28 mouse cellular contexts compared by ENCODE assay signal in the genomic region with DNA sequence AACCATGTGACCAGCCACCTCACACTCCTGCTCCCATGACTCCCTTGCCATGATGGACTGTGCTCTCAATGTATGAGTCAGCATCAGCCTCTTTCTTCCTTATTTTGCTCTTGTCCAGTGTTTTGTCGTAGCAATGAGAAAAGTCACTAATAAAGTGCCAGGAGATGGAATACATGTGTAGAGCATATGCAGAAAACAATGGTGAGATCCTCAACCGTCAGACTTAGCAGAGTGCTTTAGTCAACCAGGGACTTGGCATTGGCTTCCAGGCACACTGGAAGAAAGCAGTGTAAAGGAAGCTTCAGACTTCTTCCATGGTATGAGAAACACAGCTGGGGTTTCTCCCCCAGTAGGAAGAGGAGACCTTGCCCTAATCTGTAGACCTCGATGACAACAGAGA.
DNase-seq lines count a peak whose midpoint lies in the region; ATAC-seq and TF ChIP-seq lines count a peak whose summit lies in the region.
"Had no signal": no experiment of that assay in that cellular context is flagged by ENCODE, and none has a peak within 500 bp of the region (broad histone marks: within the 10 kb centered on the region; RNA-seq: fewer than 3 reads in every experiment).

No protein-coding gene starts in this region.

- H3K27me3 ChIP-seq in lung, embryonic 14.5 days (ENCODE audit: insufficient read depth, low read length), result no peaks in the 10 kb centered on the region
- no peaks in the 10 kb centered on the region for H3K27me3 ChIP-seq in lung, postnatal 0 days (replicated peaks; ENCODE audit: insufficient read depth, low read length)
- no peaks in the 10 kb centered on the region for H3K27me3 ChIP-seq in forebrain, embryonic 11.5 days (ENCODE audit: control insufficient read depth, insufficient read depth, low read length)
- H3K27me3 ChIP-seq: CH12.LX; embryonic facial prominence, embryonic 13.5 days; embryonic facial prominence, embryonic 15.5 days; forebrain, embryonic 13.5 days; forebrain, embryonic 15.5 days had no signal

- no peak overlapping the region for H3K4me3 ChIP-seq in lung, embryonic 14.5 days (ENCODE audit: low read depth, low read length)
- no peak overlapping the region for H3K4me3 ChIP-seq in lung, postnatal 0 days (ENCODE audit: low read depth, low read length)
- H3K4me3 ChIP-seq in lung, adult 2 months (replicated peaks; ENCODE audit: extremely low read depth, low read depth, low read length), result no peak overlapping the region
- no peak overlapping the region for H3K4me3 ChIP-seq in forebrain, embryonic 11.5 days (ENCODE audit: low read depth, low read length)
- H3K4me3 ChIP-seq: embryonic facial prominence, embryonic 13.5 days; embryonic facial prominence, embryonic 15.5 days; erythroblast, embryonic 14.5 days; forebrain, embryonic 10.5 days; forebrain, embryonic 13.5 days; forebrain, embryonic 15.5 days had no signal

- no peak for ATAC-seq in lung, embryonic 14.5 days (ENCODE audit: insufficient read depth)
- ATAC-seq in lung, postnatal 0 days, result peak; percentile 38; the same call in 1 of the 2 replicates
- ATAC-seq in forebrain, embryonic 11.5 days (replicated peaks; ENCODE audit: low FRiP score), result no peak
- ATAC-seq: CD4-positive, CD25-positive, alpha-beta regulatory T cell, adult 4 months; forebrain, embryonic 13.5 days; forebrain, embryonic 15.5 days; forebrain, postnatal 0 days had no signal

- TF ChIP-seq POLR2A in lung, adult 2 months (IDR thresholded peaks at IDR 0.05; ENCODE audit: borderline replicate concordance, extremely low read depth, low read depth, low read length), result no peak

- no peak overlapping the region for H3K27ac ChIP-seq in lung, embryonic 14.5 days (ENCODE audit: low read depth)
- no peak overlapping the region for H3K27ac ChIP-seq in lung, postnatal 0 days (ENCODE audit: low read length)
- H3K27ac ChIP-seq in forebrain, embryonic 11.5 days (ENCODE audit: low read depth, low read length), result no peak overlapping the region
- H3K27ac ChIP-seq: embryonic facial prominence, embryonic 13.5 days; embryonic facial prominence, embryonic 15.5 days; forebrain, embryonic 10.5 days; forebrain, embryonic 13.5 days; forebrain, embryonic 15.5 days had no signal

- DNase-seq in lung, embryonic 14.5 days, result peak; percentile 55
- no peak for DNase-seq in lung, adult 18-20 months
- peak; percentile 37 for DNase-seq in lung, postnatal 0 days (ENCODE audit: low spot score)
- DNase-seq in lung, adult 2 months, result no peak
- DNase-seq in NIH3T3 (ENCODE audit: low read depth), result peak; percentile 49
- no peak for DNase-seq in forebrain, embryonic 11.5 days (ENCODE audit: low spot score)
- no peak for DNase-seq in thymus, postnatal 4 days
- DNase-seq: adrenal gland, adult 2 months; adrenal gland, postnatal 10 days; adrenal gland, postnatal 25 days; B cell, adult 2 months; cerebellum, adult 11 months; cerebellum, adult 18-20 months; cerebellum, adult 8-10 months; cerebellum, adult 9-11 months; cerebellum, postnatal 14 days; cerebellum, postnatal 36 days; embryo, embryonic 11 days; forebrain, postnatal 0 days had no signal

- H3K4me2 ChIP-seq in lung, embryonic 14.5 days, result no peak overlapping the region
- no peak overlapping the region for H3K4me2 ChIP-seq in lung, postnatal 0 days (replicated peaks; ENCODE audit: low read depth, low read length)
- no peak overlapping the region for H3K4me2 ChIP-seq in forebrain, embryonic 11.5 days (ENCODE audit: low read depth, low read length, severe bottlenecking)
- H3K4me2 ChIP-seq: embryonic facial prominence, embryonic 13.5 days; embryonic facial prominence, embryonic 15.5 days; forebrain, embryonic 13.5 days; forebrain, embryonic 15.5 days had no signal

- no peak overlapping the region for H3K9ac ChIP-seq in lung, embryonic 14.5 days
- no peak overlapping the region for H3K9ac ChIP-seq in lung, postnatal 0 days (replicated peaks; ENCODE audit: low read depth)
- H3K9ac ChIP-seq in forebrain, embryonic 11.5 days (ENCODE audit: low read length), result no peak overlapping the region
- H3K9ac ChIP-seq: embryonic facial prominence, embryonic 13.5 days; embryonic facial prominence, embryonic 15.5 days; forebrain, embryonic 13.5 days; forebrain, embryonic 15.5 days; forebrain, postnatal 0 days had no signal

- TF ChIP-seq CTCF in lung, embryonic 14.5 days (IDR thresholded peaks at IDR 0.05; ENCODE audit: low read depth), result no peak
- no peak for TF ChIP-seq CTCF in lung, postnatal 0 days (IDR thresholded peaks at IDR 0.05)
- TF ChIP-seq CTCF in lung, adult 2 months (IDR thresholded peaks at IDR 0.05; ENCODE audit: insufficient read depth, low read length), result no peak

- no peaks in the 10 kb centered on the region for H3K4me1 ChIP-seq in lung, embryonic 14.5 days (ENCODE audit: insufficient read depth)
- peaks cover 2% of the 10 kb centered on the region; the same call in 1 of the 2 replicates for H3K4me1 ChIP-seq in lung, postnatal 0 days (ENCODE audit: insufficient read depth, low read depth, low read length)
- H3K4me1 ChIP-seq in lung, adult 2 months (ENCODE audit: control insufficient read depth, insufficient read depth, low read length), result no peaks in the 10 kb centered on the region
- no peaks in the 10 kb centered on the region for H3K4me1 ChIP-seq in forebrain, embryonic 11.5 days (replicated peaks; ENCODE audit: control insufficient read depth, insufficient read depth, low read length)
- H3K4me1 ChIP-seq: forebrain, embryonic 10.5 days; forebrain, embryonic 15.5 days had no signal

- no peaks in the 10 kb centered on the region for H3K36me3 ChIP-seq in lung, embryonic 14.5 days (ENCODE audit: insufficient read depth)
- H3K36me3 ChIP-seq in lung, postnatal 0 days (ENCODE audit: insufficient read depth, low read length), result no peaks in the 10 kb centered on the region
- H3K36me3 ChIP-seq in forebrain, embryonic 11.5 days (ENCODE audit: control insufficient read depth, insufficient read depth, low read length), result no peaks in the 10 kb centered on the region
- H3K36me3 ChIP-seq: embryonic facial prominence, embryonic 13.5 days; embryonic facial prominence, embryonic 15.5 days; forebrain, embryonic 10.5 days; forebrain, embryonic 15.5 days; G1E had no signal

- 48% methylated on average over 3 of the region's 3 CpGs for WGBS in lung, embryonic 14.5 days
- WGBS in lung, postnatal 0 days, result 59% methylated on average over 3 of the region's 3 CpGs
- WGBS in lung, adult 2 months, result 65% methylated on average over 3 of the region's 3 CpGs
- WGBS in forebrain, embryonic 11.5 days, result 78% methylated on average over 3 of the region's 3 CpGs

- H3K9me3 ChIP-seq in lung, embryonic 14.5 days (ENCODE audit: low read depth, low read length), result no peaks in the 10 kb centered on the region
- no peaks in the 10 kb centered on the region for H3K9me3 ChIP-seq in lung, postnatal 0 days (ENCODE audit: low read length)
- no peaks in the 10 kb centered on the region for H3K9me3 ChIP-seq in forebrain, embryonic 11.5 days (ENCODE audit: control insufficient read depth, low read length)
- H3K9me3 ChIP-seq: embryonic facial prominence, embryonic 13.5 days; embryonic facial prominence, embryonic 15.5 days; forebrain, embryonic 10.5 days; forebrain, embryonic 13.5 days; forebrain, embryonic 15.5 days had no signal

- TF ChIP-seq EP300 in lung, postnatal 0 days (IDR thresholded peaks at IDR 0.05), result no peak

Comparison
In these comparisons a context has a peak if more than half of its experiments do, and no peak if none do; other contexts are left out.
1. DNase-seq: peak in lung, embryonic 14.5 days (single experiment), lung, postnatal 0 days (single experiment) and NIH3T3 (single experiment); none in lung, adult 18-20 months (0 of 2), lung, adult 2 months (single experiment), forebrain, embryonic 11.5 days (single experiment) and thymus, postnatal 4 days (single experiment).